Mouse (Mus musculus): ENCODE results near the gene Wt1. TPM values are rescaled to one million over a fixed set of nuclear protein-coding genes. Genes with fewer than 3 reads are reported as not detected.

Wt1 gene
- total and polyA plus RNA-seq, 2 experiments from 2014 or later: 0.28 TPM; not detected in 1

GRCm38 (mm10) chr2:105131811-105132100, 5.4 kb downstream of the Wt1 start:
- no peak overlapping the region for H3K9ac ChIP-seq (replicated peaks; ENCODE audit: low read length, poor library complexity, severe bottlenecking)
- no peak for ATAC-seq (ENCODE audit: low FRiP score)
- no peak overlapping the region for H3K4me2 ChIP-seq (ENCODE audit: low read depth, low read length, poor library complexity, severe bottlenecking)
- no peak overlapping the region for H3K27ac ChIP-seq (ENCODE audit: low read depth, low read length)
- peaks cover 92% of the 10 kb centered on the region for H3K27me3 ChIP-seq (ENCODE audit: insufficient read depth, low read length)
- TF ChIP-seq CTCF (IDR thresholded peaks at IDR 0.05): no peak
- DNase-seq (ENCODE audit: low spot score): no peak
- H3K4me1 ChIP-seq (ENCODE audit: insufficient read depth, low read length): 0 out of 2 replicates have a peak, but pooled peaks cover 2% of the 10 kb centered on the region
- H3K9me3 ChIP-seq (ENCODE audit: low read length): no peaks in the 10 kb centered on the region
- no peaks in the 10 kb centered on the region for H3K36me3 ChIP-seq (ENCODE audit: insufficient read depth, low read length)
- WGBS: 3% methylated on average over 2 of the region's 2 CpGs
- H3K4me3 ChIP-seq (ENCODE audit: low read depth, low read length): no peak overlapping the region

GRCm38 (mm10) chr2:105132300-105132699, 6.0 kb downstream of the Wt1 start:
- Histone ChIP-seq H3K9ac (replicated peaks; ENCODE audit: low read length, poor library complexity, severe bottlenecking) (no peak overlapping the region), H3K9me3 (ENCODE audit: low read length) (no peaks in the 10 kb centered on the region), H3K4me1 (ENCODE audit: insufficient read depth, low read length) (0 out of 2 replicates have a peak, but pooled peaks cover 2% of the 10 kb centered on the region), H3K36me3 (ENCODE audit: insufficient read depth, low read length) (no peaks in the 10 kb centered on the region), H3K4me2 (ENCODE audit: low read depth, low read length, poor library complexity, severe bottlenecking) (no peak overlapping the region), H3K27me3 (ENCODE audit: insufficient read depth, low read length) (peaks cover 91% of the 10 kb centered on the region), H3K4me3 (ENCODE audit: low read depth, low read length) (no peak overlapping the region), H3K27ac (ENCODE audit: low read depth, low read length) (no peak overlapping the region)
- WGBS: 1% methylated on average over 16 of the region's 17 CpGs
- no peak for DNase-seq (ENCODE audit: low spot score)
- TF ChIP-seq CTCF (IDR thresholded peaks at IDR 0.05): no peak
- ATAC-seq (ENCODE audit: low FRiP score): no peak

DNA sequence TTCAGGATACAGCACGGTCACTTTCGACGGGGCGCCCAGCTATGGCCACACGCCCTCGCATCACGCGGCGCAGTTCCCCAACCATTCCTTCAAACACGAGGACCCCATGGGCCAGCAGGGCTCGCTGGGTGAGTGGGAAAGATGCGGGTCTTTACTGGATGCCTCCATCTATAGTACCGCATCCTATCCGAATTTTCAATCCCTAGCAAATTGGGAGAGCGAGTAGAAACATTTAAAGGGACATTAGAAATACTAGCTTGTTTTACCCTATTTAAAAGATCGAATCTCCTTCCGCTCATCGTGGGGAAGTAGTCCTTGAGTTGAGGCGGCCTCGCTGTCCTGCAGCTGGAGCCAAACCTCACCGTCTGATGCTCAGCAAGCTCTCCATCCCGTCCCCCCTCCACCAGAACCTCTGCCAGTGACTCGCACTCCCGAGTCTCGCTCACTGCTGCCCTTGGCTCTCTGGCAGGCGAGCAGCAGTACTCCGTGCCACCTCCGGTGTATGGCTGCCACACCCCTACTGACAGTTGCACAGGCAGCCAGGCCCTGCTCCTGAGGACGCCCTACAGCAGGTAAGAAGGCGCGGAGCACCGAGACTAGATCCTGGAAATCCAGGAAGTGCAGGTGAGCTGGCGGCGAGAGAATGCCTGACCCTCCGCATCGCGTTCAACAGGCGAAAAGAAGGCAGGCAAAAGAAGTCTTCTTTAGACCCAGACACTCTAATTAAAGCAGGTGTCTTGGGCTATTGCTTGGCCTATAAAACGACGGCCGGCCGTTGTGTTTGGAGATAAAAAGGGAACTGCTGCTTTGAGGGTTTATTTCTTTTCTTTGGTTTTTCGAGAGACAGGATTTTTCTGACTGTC, 6.8 kb downstream of the Wt1 start:
- no peak for TF ChIP-seq CTCF (IDR thresholded peaks at IDR 0.05)
- Histone ChIP-seq H3K9me3 (ENCODE audit: low read length) (no peaks in the 10 kb centered on the region), H3K36me3 (ENCODE audit: insufficient read depth, low read length) (no peaks in the 10 kb centered on the region), H3K4me2 (ENCODE audit: low read depth, low read length, poor library complexity, severe bottlenecking) (no peak overlapping the region), H3K4me1 (ENCODE audit: insufficient read depth, low read length) (0 out of 2 replicates have a peak, but pooled peaks cover 2% of the 10 kb centered on the region), H3K9ac (replicated peaks; ENCODE audit: low read length, poor library complexity, severe bottlenecking) (no peak overlapping the region), H3K27ac (ENCODE audit: low read depth, low read length) (no peak overlapping the region), H3K4me3 (ENCODE audit: low read depth, low read length) (no peak overlapping the region), H3K27me3 (ENCODE audit: insufficient read depth, low read length) (peaks cover 92% of the 10 kb centered on the region)
- DNase-seq (ENCODE audit: low spot score) (no peak), ATAC-seq (ENCODE audit: low FRiP score) (no peak; the same call in 1 of the 2 replicates)
- 2% methylated on average over 43 of the region's 43 CpGs for WGBS

DNA sequence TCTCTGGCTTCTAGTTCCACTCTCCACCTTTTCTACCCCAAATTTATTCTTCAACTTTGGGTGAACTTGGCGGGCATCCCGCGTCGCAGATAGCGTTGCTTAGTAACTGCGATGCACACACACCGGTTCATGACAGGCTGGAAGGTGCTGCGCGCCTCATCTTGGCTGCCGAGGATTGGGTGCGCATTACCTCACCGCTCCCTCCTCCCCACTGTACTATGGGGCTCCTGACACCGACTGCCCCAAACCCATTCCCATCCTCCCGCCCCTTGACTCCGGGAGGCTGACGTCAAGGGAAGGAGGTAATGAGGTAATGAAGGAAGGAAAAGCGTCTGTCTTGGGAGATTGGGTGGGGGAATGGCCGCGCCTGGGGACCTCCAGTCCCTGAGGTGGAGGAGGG, 8.0 kb downstream of the Wt1 start:
- Histone ChIP-seq H3K27me3 (ENCODE audit: insufficient read depth, low read length) (peaks cover 92% of the 10 kb centered on the region), H3K36me3 (ENCODE audit: insufficient read depth, low read length) (no peaks in the 10 kb centered on the region), H3K4me2 (ENCODE audit: low read depth, low read length, poor library complexity, severe bottlenecking) (peak overlapping the region; percentile 36), H3K9me3 (ENCODE audit: low read length) (no peaks in the 10 kb centered on the region), H3K27ac (ENCODE audit: low read depth, low read length) (no peak overlapping the region), H3K9ac (replicated peaks; ENCODE audit: low read length, poor library complexity, severe bottlenecking) (no peak overlapping the region), H3K4me1 (ENCODE audit: insufficient read depth, low read length) (0 out of 2 replicates have a peak, but pooled peaks cover 2% of the 10 kb centered on the region), H3K4me3 (ENCODE audit: low read depth, low read length) (0 out of 2 replicates have a peak overlapping the region, but pooled peaks have one; percentile 10)
- DNase-seq (ENCODE audit: low spot score) (peak; percentile 22), ATAC-seq (ENCODE audit: low FRiP score) (peak; percentile 93)
- WGBS: under 1% methylated on average over 19 of the region's 19 CpGs
- no peak for TF ChIP-seq CTCF (IDR thresholded peaks at IDR 0.05)

GRCm38 (mm10) chr2:105139471-105139870, 13.1 kb downstream of the Wt1 start:
- WGBS: 81% methylated on average over 7 of the region's 7 CpGs
- H3K4me2 ChIP-seq (ENCODE audit: low read depth, low read length, poor library complexity, severe bottlenecking): no peak overlapping the region
- DNase-seq (ENCODE audit: low spot score) (no peak), ATAC-seq (ENCODE audit: low FRiP score) (no peak)
- no peak overlapping the region for H3K4me3 ChIP-seq (ENCODE audit: low read depth, low read length)
- no peaks in the 10 kb centered on the region for H3K9me3 ChIP-seq (ENCODE audit: low read length)
- H3K27me3 ChIP-seq (ENCODE audit: insufficient read depth, low read length): peaks cover 48% of the 10 kb centered on the region
- no peak overlapping the region for H3K9ac ChIP-seq (replicated peaks; ENCODE audit: low read length, poor library complexity, severe bottlenecking)
- H3K4me1 ChIP-seq (ENCODE audit: insufficient read depth, low read length): no peaks in the 10 kb centered on the region
- TF ChIP-seq CTCF (IDR thresholded peaks at IDR 0.05): no peak
- no peak overlapping the region for H3K27ac ChIP-seq (ENCODE audit: low read depth, low read length)
- H3K36me3 ChIP-seq (ENCODE audit: insufficient read depth, low read length): no peaks in the 10 kb centered on the region

DNA sequence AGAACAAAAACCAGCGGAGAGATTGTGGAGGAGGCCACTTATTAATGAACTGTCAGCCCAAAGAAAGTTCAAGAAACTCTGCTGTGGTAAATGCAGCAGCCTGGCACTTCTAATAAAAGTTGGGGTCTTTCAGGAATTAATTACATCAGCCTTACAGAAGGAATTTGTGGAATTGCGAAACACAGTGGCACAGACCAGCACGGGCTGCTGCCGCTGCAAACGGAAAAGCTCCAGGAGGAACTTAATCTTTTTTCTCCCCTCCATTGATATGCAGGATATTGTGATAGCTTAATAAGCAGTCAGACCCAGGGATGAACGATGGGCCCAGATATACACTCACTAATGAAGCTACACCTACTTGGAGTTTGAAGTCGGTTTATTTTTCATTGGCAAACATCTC, 15.0 kb downstream of the Wt1 start:
- Histone ChIP-seq H3K4me3 (ENCODE audit: low read depth, low read length) (no peak overlapping the region), H3K4me2 (ENCODE audit: low read depth, low read length, poor library complexity, severe bottlenecking) (no peak overlapping the region), H3K27ac (ENCODE audit: low read depth, low read length) (no peak overlapping the region), H3K36me3 (ENCODE audit: insufficient read depth, low read length) (no peaks in the 10 kb centered on the region), H3K9ac (replicated peaks; ENCODE audit: low read length, poor library complexity, severe bottlenecking) (no peak overlapping the region), H3K27me3 (ENCODE audit: insufficient read depth, low read length) (peaks cover 34% of the 10 kb centered on the region), H3K4me1 (ENCODE audit: insufficient read depth, low read length) (no peaks in the 10 kb centered on the region), H3K9me3 (ENCODE audit: low read length) (no peaks in the 10 kb centered on the region)
- WGBS: 54% methylated on average over 7 of the region's 7 CpGs
- TF ChIP-seq CTCF (IDR thresholded peaks at IDR 0.05): no peak
- DNase-seq (ENCODE audit: low spot score) (no peak), ATAC-seq (ENCODE audit: low FRiP score) (no peak)

Data from midbrain, postnatal 0 days (tissue).